Mouse (Mus musculus) neural tube, embryonic 14.5 days (tissue): ENCODE data around the gene Efl1. TPM values are rescaled to one million over a fixed set of nuclear protein-coding genes. Genes with fewer than 3 reads are reported as not detected.
"Not testable (repeated sequence)": the region's sequence is repeated elsewhere in the genome, so short reads cannot be mapped to it uniquely, and the experiment has no call there.

ENCODE experiments used
- ATAC-seq: fragments of 200-750 bp; cut with Nextera tagmentation; 2 replicates; pipeline ENCODE4 v1.8.0; 2017; ENCODE audit warnings: low read depth, mild to moderate bottlenecking, moderate TSS enrichment, moderate library complexity
- H3K27ac ChIP-seq: fragments of 300-500 bp; sonication (generic); 2 replicates; pipeline ENCODE4 v1.5.1; 2014; ENCODE audit warnings: low read depth, mild to moderate bottlenecking, control low read depth, low read length, moderate library complexity, mixed read lengths
- H3K27me3 ChIP-seq: fragments of 300-500 bp; sonication (generic); 2 replicates; pipeline ENCODE4 v1.6.1; 2014; ENCODE audit warnings: low read length; ENCODE audit not compliant: control insufficient read depth, insufficient read depth
- H3K36me3 ChIP-seq: fragments of 300-500 bp; sonication (generic); 2 replicates; pipeline ENCODE4 v1.6.1; 2014; ENCODE audit warnings: low read length, mixed read lengths; ENCODE audit not compliant: control insufficient read depth, insufficient read depth
- H3K4me1 ChIP-seq: fragments of 300-500 bp; sonication (generic); 2 replicates; pipeline ENCODE4 v1.6.1; 2014; ENCODE audit warnings: low read length; ENCODE audit not compliant: control insufficient read depth, insufficient read depth
- H3K4me2 ChIP-seq: fragments of 300-500 bp; sonication (generic); 2 replicates; pipeline ENCODE4 v1.6.1; 2014; ENCODE audit warnings: mild to moderate bottlenecking, low read depth, low read length, control low read depth
- H3K4me3 ChIP-seq: fragments of 300-500 bp; sonication (generic); 2 replicates; pipeline ENCODE4 v1.5.1; 2014; ENCODE audit warnings: low read depth, low read length, control low read depth, mixed read lengths
- H3K9ac ChIP-seq: fragments of 300-500 bp; sonication (generic); replicated peaks from 2 replicates; pipeline ENCODE4 v1.6.1; 2014; ENCODE audit warnings: low read depth, mild to moderate bottlenecking, control low read depth, low read length, mixed read lengths
- H3K9me3 ChIP-seq: fragments of 300-500 bp; sonication (generic); 2 replicates; pipeline ENCODE4 v1.6.1; 2016; ENCODE audit warnings: low read length; ENCODE audit not compliant: control insufficient read depth
- WGBS: fragments of 180-500 bp; shearing (Covaris S2); extraction: QIAGEN DNeasy Blood & Tissue Kit; methylation state at CpG from one replicate; pipeline ENCODE4 v1.1.7; 2014; 5-methylcytosine and 5-hydroxymethylcytosine counted together
- polyA plus RNA-seq: library from polyadenylated mRNA; unstranded; fragments of >200 nt; fragmentation: Nextera tagmentation; extraction: Ambion mirVana; gene quantifications from 2 replicates; pipeline ENCODE4 v1.2.1, GENCODE M21; 2014

Gene Efl1
- polyA plus RNA-seq, 1 experiment from 2014 or later = 28.1 TPM

DNA sequence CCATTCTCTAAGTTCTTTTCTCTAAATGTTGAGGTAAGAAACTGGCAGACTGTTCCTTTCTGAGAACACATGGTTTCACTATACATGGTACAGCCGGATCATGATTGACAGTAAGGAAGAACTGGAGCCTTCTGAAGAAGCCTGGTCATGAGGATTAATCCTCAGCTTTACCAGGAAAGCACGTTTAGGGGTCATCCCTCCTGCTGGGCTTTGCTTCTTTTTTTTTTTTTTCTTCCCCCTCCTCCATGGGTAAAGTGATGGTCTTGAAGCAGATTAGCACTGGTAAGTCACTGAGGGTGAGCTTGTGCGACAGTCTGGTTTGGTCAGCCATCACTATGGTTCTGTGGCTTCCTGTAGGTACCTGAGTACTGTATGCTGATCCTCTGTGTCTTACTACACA is 76.1 kb downstream of the Efl1 start:
- Histone ChIP-seq H3K9ac (no peak overlapping the region), H3K4me1 (no peaks in the 10 kb centered on the region), H3K9me3 (no peaks in the 10 kb centered on the region), H3K4me2 (no peak overlapping the region), H3K27me3 (no peaks in the 10 kb centered on the region), H3K27ac (no peak overlapping the region), H3K4me3 (no peak overlapping the region), H3K36me3 (no peaks in the 10 kb centered on the region)
- 69% methylated on average over 3 of the region's 3 CpGs for WGBS
- ATAC-seq = no peak

DNA sequence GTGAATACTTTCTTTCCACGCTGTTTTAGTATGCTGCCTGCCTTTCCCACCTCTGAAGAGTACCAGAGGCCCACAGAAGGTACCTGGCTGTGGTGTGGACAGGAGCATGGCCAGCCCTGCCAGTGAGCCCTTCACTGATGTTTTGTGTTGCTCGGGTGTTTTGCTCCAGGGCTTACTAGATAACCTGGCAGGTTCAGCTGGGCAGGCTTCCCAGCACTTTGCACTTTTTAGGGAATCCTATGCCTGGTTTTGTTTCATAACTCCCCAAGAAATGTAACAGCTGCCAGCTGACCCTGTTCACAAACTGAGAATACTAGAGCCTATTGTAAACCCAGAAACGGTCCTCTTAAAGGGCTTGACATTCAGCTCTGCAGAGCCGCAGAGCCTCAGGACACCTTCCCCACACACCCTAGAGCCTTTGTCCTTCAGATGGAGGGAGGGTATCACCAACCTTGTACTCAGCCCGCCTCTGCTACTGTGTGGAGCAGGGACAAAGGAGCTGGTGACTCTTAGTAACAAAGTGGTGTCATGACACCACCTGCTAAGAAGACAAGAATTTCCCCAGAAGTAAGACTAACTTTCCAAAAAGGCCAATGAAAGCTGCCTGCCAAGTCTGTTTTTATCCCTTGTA is 76.7 kb downstream of the Efl1 start:
- no peak overlapping the region for H3K9ac ChIP-seq
- 30% methylated on average over 5 of the region's 5 CpGs for WGBS
- H3K9me3 ChIP-seq = no peaks in the 10 kb centered on the region
- no peak overlapping the region for H3K4me2 ChIP-seq
- H3K27me3 ChIP-seq = no peaks in the 10 kb centered on the region
- no peak overlapping the region for H3K27ac ChIP-seq
- no peak for ATAC-seq
- no peaks in the 10 kb centered on the region for H3K4me1 ChIP-seq
- no peak overlapping the region for H3K4me3 ChIP-seq
- no peaks in the 10 kb centered on the region for H3K36me3 ChIP-seq

DNA sequence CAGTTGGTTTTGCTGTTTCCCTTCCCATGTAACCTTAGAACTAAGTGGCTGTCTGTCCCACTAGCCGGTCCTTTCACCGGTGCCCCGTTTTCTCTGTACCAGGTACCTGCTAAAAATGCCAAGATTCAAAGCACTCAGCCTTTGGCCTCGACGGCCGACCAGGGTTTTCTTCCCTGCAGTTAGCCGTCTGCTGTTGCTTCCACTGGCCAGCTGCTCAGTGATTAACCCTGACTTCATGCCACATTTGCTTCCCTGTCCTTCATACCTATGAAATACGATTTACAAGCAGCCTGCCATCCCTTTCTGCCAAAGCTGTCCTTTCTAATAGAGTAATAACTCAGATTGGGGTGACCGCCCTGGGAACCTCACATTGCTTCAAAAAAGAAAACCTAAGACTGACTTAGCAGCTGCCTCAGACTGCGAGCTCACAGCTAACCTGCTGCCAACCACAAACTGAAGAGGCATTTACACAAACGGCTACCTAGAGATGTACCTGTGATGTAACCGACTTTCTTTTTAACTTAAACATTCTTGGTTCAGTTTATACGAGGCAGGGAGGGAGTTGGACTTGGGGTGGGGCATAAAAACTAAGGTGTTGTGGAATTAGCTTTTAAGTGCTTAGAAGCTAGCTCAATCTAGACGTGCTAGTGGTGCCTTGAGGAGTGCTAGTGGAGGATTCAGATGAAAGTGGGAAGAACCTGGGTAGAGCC is 77.5 kb downstream of the Efl1 start:
- Histone ChIP-seq H3K9ac (no peak overlapping the region), H3K9me3 (no peaks in the 10 kb centered on the region), H3K27ac (no peak overlapping the region), H3K27me3 (no peaks in the 10 kb centered on the region), H3K36me3 (no peaks in the 10 kb centered on the region), H3K4me1 (no peaks in the 10 kb centered on the region), H3K4me2 (no peak overlapping the region), H3K4me3 (no peak overlapping the region)
- WGBS = 49% methylated on average over 14 of the region's 14 CpGs
- ATAC-seq = no peak

DNA sequence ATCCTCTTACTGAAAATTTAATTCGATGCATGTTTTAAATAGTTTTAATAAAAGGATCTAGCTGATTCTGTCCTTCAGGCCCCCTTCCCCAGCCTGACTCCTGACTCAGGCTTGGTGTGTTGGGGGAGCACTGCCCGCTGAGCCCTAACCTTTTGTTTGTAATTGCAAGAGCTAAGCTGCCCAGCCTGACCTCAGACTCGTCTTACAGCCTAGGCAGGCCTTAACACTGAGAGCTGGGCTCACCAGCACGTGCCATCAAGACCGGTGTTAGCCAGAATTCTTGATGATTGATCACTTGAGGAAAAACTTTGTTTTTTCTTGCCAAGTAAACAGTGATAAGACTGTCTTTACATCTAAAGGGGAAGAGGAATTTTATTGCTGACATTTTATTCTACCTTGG is 78.7 kb downstream of the Efl1 start:
- Histone ChIP-seq H3K4me2 (no peak overlapping the region), H3K4me3 (no peak overlapping the region), H3K9me3 (no peaks in the 10 kb centered on the region), H3K4me1 (no peaks in the 10 kb centered on the region), H3K27ac (no peak overlapping the region), H3K9ac (no peak overlapping the region), H3K36me3 (no peaks in the 10 kb centered on the region), H3K27me3 (no peaks in the 10 kb centered on the region)
- ATAC-seq = no peak
- 47% methylated on average over 5 of the region's 5 CpGs for WGBS

DNA sequence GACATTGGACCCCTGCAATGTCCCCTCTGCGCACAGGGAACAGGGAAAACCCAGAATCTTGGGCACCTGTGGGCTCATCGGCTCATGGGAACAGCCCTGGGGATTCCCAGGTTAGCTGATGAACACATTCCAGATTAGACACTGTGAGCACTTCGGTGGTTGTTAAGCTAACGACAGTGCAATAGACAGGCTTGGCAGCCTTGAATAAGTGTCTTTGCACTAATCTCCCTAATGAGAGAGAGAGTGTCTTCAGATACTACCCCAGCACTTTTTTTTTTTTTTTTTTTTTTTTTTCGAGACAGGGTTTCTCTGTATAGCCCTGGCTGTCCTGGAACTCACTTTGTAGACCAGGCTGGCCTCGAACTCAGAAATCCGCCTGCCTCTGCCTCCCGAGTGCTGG is 80.6 kb downstream of the Efl1 start:
- H3K9ac ChIP-seq, H3K4me3 ChIP-seq, H3K27me3 ChIP-seq, ATAC-seq, H3K27ac ChIP-seq, H3K36me3 ChIP-seq, H3K4me1 ChIP-seq, H3K9me3 ChIP-seq, H3K4me2 ChIP-seq: not testable (repeated sequence)
- 88% methylated on average over 6 of the region's 8 CpGs for WGBS

DNA sequence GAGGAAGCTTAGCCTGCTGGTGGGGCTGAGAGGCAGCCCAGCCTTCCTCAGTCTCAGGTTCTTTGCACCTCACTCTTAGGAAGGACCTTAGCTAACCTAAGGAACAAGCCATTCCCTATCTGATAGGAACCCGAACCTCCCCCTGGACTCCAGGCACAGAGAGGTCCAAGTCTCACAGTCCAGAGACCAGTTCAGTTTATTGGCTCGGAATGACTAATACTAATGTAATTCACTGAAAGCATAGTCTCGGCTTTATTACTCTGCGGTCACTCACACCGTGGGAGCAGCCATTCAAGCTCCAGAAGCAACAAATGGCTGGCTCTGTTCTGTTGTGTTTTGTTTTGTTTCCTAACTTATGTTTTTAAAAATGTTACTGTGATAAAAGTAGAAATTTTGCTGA is 84.7 kb downstream of the Efl1 start:
- WGBS = 46% methylated on average over 5 of the region's 5 CpGs
- Histone ChIP-seq H3K36me3 (no peaks in the 10 kb centered on the region), H3K27ac (no peak overlapping the region), H3K4me3 (no peak overlapping the region), H3K27me3 (no peaks in the 10 kb centered on the region), H3K4me1 (no peaks in the 10 kb centered on the region), H3K9ac (no peak overlapping the region), H3K9me3 (no peaks in the 10 kb centered on the region), H3K4me2 (no peak overlapping the region)
- ATAC-seq = no peak

DNA sequence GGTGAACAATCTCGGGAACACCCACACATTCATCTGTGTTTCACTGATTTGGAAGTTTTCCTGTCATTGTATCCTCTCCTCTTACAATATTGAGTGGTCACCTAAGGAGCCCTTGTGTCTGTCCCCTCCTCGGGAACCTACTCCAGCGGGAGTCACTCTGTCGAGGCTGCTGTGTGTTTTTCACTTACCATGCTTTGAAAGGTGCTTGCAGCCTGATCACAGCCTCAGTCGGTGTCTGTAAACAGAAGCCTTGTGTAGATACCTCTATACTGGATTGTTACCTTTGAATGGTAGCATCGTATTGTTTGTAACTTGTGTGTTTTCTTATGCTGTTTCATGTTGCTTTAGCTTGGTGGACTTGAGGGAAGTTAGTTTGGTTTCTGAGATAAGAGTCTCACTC is 85.6 kb downstream of the Efl1 start:
- H3K4me3 ChIP-seq = no peak overlapping the region
- no peaks in the 10 kb centered on the region for H3K36me3 ChIP-seq
- H3K4me1 ChIP-seq = no peaks in the 10 kb centered on the region
- 80% methylated on average over 6 of the region's 6 CpGs for WGBS
- no peak overlapping the region for H3K27ac ChIP-seq
- no peaks in the 10 kb centered on the region for H3K27me3 ChIP-seq
- no peak overlapping the region for H3K9ac ChIP-seq
- ATAC-seq = no peak
- H3K9me3 ChIP-seq = no peaks in the 10 kb centered on the region
- no peak overlapping the region for H3K4me2 ChIP-seq

DNA sequence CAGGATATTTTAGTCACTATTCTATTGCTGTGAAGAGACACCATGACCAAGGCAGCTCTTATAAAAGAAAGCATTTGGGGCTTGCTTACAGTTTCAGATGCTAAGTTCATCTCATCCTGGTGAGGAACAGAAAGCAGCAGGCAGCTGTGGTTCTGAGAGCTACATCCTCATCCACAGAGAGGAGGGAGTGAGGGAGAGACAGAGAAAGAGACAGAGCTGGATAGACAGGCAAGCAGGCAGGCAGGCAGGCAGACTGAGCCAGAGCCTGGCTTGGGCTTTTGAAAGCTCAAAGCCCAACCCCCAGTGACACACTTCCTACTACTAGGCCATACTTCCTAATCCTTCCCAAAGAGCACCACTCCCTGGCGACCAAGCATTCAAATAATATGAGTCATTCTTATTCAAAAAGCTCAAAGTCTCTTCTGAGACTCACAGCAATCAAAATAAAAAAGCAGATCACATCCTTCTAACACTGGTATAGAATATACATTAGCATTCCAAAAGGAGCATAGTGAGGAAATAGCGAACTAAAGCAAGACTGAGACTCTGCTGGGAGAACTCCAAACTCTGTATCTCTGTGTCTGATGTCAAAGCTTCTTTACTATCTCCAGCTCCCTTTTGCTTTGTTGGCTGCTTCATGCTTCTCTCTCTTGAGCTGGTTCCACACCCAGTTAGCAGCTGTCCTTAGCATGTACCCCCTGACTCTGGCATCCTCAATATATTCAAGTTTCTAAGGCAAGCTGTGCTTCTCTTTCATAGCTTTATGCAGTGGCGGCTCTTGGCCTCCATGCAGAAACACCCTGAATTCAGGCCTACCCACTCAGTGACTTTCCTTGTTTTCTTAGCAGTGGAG is 86.6 kb downstream of the Efl1 start:
- 83% methylated on average over 3 of the region's 3 CpGs for WGBS
- Histone ChIP-seq H3K27me3 (no peaks in the 10 kb centered on the region), H3K9ac (no peak overlapping the region), H3K27ac (no peak overlapping the region), H3K4me1 (no peaks in the 10 kb centered on the region), H3K36me3 (no peaks in the 10 kb centered on the region), H3K4me3 (no peak overlapping the region), H3K4me2 (no peak overlapping the region), H3K9me3 (no peaks in the 10 kb centered on the region)
- ATAC-seq = no peak
